Mouse (Mus musculus) stomach, postnatal 0 days (tissue): ENCODE measurements around the gene Cfap157. TPM values are rescaled to one million over a fixed set of nuclear protein-coding genes. Genes with fewer than 3 reads are reported as not detected.
A peak's percentile ranks its signal among the peaks of the same experiment; 100 is the strongest.

Experiments
- ATAC-seq: fragments of 200-750 bp; cut with Nextera tagmentation; 2 replicates; pipeline ENCODE4 v1.8.0; 2017; ENCODE audit not compliant: low FRiP score, low TSS enrichment
- DNase-seq: peaks from one replicate; pipeline ENCODE4 v3.0.0-alpha.2; 2016; ENCODE audit warnings: low spot score
- H3K27ac ChIP-seq: fragments of 300-500 bp; sonication (generic); replicated peaks from 2 replicates; pipeline ENCODE4 v1.5.1; 2014; ENCODE audit warnings: mild to moderate bottlenecking, control low read depth
- H3K27me3 ChIP-seq: fragments of 300-500 bp; sonication (generic); 2 replicates; pipeline ENCODE4 v1.6.1; 2014; ENCODE audit warnings: low read length; ENCODE audit not compliant: control insufficient read depth, insufficient read depth
- H3K36me3 ChIP-seq: fragments of 300-500 bp; sonication (generic); 2 replicates; pipeline ENCODE4 v1.6.1; 2014; ENCODE audit warnings: low read length, mixed read lengths; ENCODE audit not compliant: control insufficient read depth, insufficient read depth
- H3K4me1 ChIP-seq: fragments of 300-500 bp; sonication (generic); replicated peaks from 2 replicates; pipeline ENCODE4 v1.6.1; 2014; ENCODE audit warnings: antibody characterized with exemption; ENCODE audit not compliant: control insufficient read depth, insufficient read depth
- H3K4me2 ChIP-seq: fragments of 300-500 bp; sonication (generic); replicated peaks from 2 replicates; pipeline ENCODE4 v1.6.1; 2014; ENCODE audit warnings: low read depth, mild to moderate bottlenecking, control low read depth, moderate library complexity
- H3K4me3 ChIP-seq: fragments of 300-500 bp; sonication (generic); 2 replicates; pipeline ENCODE4 v1.5.1; 2014; ENCODE audit warnings: low read depth, low read length, control low read depth
- H3K9ac ChIP-seq: fragments of 300-500 bp; sonication (generic); 2 replicates; pipeline ENCODE4 v1.6.1; 2014; ENCODE audit warnings: mild to moderate bottlenecking, low read length, control low read depth, mixed read lengths
- H3K9me3 ChIP-seq: fragments of 300-500 bp; sonication (generic); 2 replicates; pipeline ENCODE4 v1.6.1; 2016; ENCODE audit warnings: low read length; ENCODE audit not compliant: control insufficient read depth
- CTCF ChIP-seq: IDR thresholded peaks from 2 replicates; pipeline ENCODE4 v1.5.1; 2016; ENCODE audit warnings: antibody characterized with exemption, low read depth, mild to moderate bottlenecking, moderate library complexity
- EP300 ChIP-seq: optimal IDR thresholded peaks from 2 replicates; pipeline ENCODE3; 2016; ENCODE audit warnings: antibody characterized with exemption
- WGBS: fragments of 180-500 bp; shearing (Covaris S2); extraction: QIAGEN DNeasy Blood & Tissue Kit; methylation state at CpG from one replicate; pipeline ENCODE4 v1.1.7; 2014; 5-methylcytosine and 5-hydroxymethylcytosine counted together
- polyA plus RNA-seq: library from polyadenylated mRNA; unstranded; fragments of >200 nt; fragmentation: Nextera tagmentation; extraction: Ambion mirVana; gene quantifications from 2 replicates; pipeline ENCODE4 v1.2.1, GENCODE M21; 2015

Gene Cfap157
- polyA plus RNA-seq, 1 experiment from 2014 or later, result 1.1 TPM

DNA sequence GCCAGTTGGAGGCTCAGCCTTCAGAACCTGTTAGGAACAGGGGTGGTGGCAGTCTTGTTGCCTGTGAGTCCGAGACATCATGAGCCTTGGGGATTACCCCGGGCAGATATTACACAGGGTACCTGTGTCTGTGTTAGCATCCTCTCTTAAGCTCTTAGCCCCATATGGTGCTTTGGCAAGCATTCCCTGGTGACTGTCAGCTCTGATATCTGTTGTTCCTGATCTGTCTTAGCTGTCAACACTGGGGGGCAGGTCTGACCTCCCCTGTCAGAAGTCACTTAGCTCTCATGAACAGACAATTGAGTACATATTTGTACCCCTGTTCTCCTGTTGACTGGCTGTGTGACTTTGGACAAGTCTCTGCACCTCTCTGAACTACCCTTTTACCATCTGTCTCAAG lies 25.2 kb downstream of the Cfap157 start:
- 97% methylated on average over 2 of the region's 2 CpGs for WGBS
- TF ChIP-seq EP300 (no peak), CTCF (no peak)
- no peaks in the 10 kb centered on the region for H3K27me3 ChIP-seq

DNA sequence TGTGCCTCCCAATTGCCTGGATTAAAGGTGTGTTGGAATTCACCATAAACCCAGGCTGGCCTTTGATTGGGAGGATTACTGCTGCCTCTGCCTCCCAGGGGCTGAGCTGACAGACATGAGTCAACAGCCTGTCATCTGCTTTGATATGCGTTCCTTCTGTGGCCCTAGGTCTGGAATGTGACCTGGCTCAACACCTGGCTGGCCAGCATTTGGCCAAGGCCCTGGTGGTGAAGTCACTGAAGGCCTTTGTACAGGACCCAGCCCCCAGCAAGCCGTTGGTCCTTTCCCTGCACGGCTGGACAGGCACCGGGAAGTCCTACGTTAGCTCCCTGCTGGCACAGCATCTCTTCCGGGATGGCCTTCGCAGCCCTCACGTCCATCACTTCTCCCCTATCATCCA lies 25.7 kb downstream of the Cfap157 start:
- no peaks in the 10 kb centered on the region for H3K9me3 ChIP-seq
- ATAC-seq, result no peak
- H3K27ac ChIP-seq, result no peak overlapping the region
- H3K4me2 ChIP-seq, result no peak overlapping the region
- no peak for DNase-seq
- 59% methylated on average over 8 of the region's 8 CpGs for WGBS
- H3K36me3 ChIP-seq, result peaks cover 8% of the 10 kb centered on the region; the same call in 1 of the 2 replicates
- 0 out of 2 replicates have a peak overlapping the region, but pooled peaks have one; percentile 1 for H3K9ac ChIP-seq
- H3K4me3 ChIP-seq, result no peak overlapping the region
- no peaks in the 10 kb centered on the region for H3K27me3 ChIP-seq
- no peaks in the 10 kb centered on the region for H3K4me1 ChIP-seq
- TF ChIP-seq CTCF, result no peak
- TF ChIP-seq EP300, result no peak

More for the DNA sequence above, 25.2 kb downstream of the Cfap157 start:
- no peak for ATAC-seq
- Histone ChIP-seq H3K4me2 (no peak overlapping the region), H3K9ac (0 out of 2 replicates have a peak overlapping the region, but pooled peaks have one; percentile 1), H3K4me1 (no peaks in the 10 kb centered on the region), H3K9me3 (no peaks in the 10 kb centered on the region), H3K4me3 (no peak overlapping the region), H3K36me3 (peaks cover 7% of the 10 kb centered on the region; the same call in 1 of the 2 replicates), H3K27ac (no peak overlapping the region)
- DNase-seq, result no peak

DNA sequence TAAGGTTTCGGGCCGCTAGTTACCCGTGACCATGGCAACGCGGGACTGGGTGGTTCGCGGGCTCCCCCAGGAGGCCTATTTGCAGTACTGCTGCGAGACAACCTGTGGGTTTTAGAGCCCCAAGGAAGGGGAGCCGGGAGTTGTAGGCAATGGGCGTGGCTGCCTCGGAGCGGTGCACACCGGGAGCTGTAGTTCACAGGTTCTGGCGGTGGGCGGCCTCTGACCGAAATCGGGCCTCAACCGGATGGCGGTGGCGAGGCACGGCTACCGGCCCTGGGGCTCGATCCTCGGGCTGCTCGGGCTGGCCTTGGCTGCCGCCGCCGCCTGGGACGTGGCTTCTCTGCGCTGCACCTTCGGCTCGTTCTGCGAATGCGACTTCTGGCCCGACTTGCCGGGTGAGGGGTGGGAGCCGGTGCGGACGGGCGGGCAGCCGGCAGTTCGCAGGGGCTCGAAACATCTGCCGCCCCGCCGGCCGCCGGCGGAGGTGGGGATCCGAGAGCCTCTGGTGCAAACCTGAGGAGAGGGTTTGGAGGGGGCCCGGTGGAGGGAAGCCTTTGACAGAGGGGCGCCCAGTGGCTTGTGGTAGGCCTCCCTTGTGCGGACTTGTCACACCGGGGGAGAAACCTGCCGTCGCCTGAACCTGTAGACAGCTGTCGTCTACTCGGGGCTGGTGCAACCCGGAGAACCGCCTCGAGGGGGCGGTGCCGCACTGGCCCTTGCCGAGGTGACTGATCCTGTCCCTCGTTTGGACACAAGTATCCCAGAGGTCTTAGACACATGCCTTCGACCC lies 27.0 kb downstream of the Cfap157 start, which contains the start of gene Tor2a:
TSS of gene Tor2a (plus strand) at position 179 of the 790 bp plus-strand sequence.
- Histone ChIP-seq H3K9me3 (no peaks in the 10 kb centered on the region), H3K4me2 (peak within 1 kb of the TSS; percentile 69), H3K4me1 (no peaks in the 10 kb centered on the region), H3K4me3 (peak within 1 kb of the TSS; percentile 76), H3K27ac (peak within 1 kb of the TSS; percentile 95), H3K27me3 (no peaks in the 10 kb centered on the region), H3K36me3 (peaks cover 12% of the 10 kb centered on the region), H3K9ac (peak within 1 kb of the TSS; percentile 85)
- under 1% methylated on average over 65 of the region's 66 CpGs for WGBS
- TF ChIP-seq CTCF (peak; percentile 96), EP300 (no peak)
- peak; percentile 95 for ATAC-seq
- peak; percentile 98 for DNase-seq

DNA sequence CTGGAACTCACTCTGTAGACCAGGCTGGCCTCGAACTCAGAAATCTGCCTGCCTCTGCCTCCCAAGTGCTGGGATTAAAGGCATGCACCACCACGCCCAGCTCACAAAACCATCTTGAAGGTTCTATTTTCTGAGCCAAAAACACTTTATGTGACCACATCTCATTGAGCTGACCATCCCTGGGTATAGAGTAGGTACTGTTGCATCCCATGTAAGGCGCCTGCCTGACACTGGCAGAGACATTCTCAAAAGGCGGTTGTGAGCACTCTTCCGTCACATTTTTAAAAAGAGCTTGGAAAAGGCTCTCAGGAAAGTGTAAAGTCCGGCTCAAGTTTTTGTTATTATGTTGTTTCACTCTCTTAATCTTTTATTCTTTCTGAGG lies 27.6 kb downstream of the Cfap157 start:
- H3K9me3 ChIP-seq, result no peaks in the 10 kb centered on the region
- H3K36me3 ChIP-seq, result peaks cover 12% of the 10 kb centered on the region
- DNase-seq (no peak), ATAC-seq (peak; percentile 8; the same call in 1 of the 2 replicates)
- 29% methylated on average over 6 of the region's 6 CpGs for WGBS
- H3K4me1 ChIP-seq, result no peaks in the 10 kb centered on the region
- H3K4me2 ChIP-seq, result peak overlapping the region; percentile 69; the same call in 1 of the 2 replicates
- no peak overlapping the region for H3K27ac ChIP-seq
- TF ChIP-seq EP300 (no peak), CTCF (no peak)
- no peaks in the 10 kb centered on the region for H3K27me3 ChIP-seq
- H3K9ac ChIP-seq, result no peak overlapping the region
- H3K4me3 ChIP-seq, result no peak overlapping the region

DNA sequence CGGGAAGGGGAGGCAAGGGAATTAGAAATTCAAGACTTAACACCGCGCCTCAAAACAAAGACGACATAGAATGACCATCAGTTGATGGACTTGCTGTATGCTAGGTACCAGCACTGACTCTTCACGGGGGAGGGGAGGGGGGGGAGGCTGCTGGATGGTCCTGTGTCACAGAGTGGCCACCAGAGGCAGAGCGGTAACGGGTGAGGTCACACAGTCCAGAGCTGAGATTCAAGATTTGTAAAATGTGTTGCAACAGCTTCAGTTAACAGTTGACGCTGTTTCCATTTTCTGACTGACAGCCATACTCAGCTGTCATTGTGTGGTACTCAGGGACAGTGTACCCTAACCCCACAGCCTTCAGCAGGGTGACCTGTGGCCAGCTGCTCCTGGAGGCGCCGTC lies 32.0 kb downstream of the Cfap157 start:
- 67% methylated on average over 10 of the region's 10 CpGs for WGBS
- Histone ChIP-seq H3K27me3 (no peaks in the 10 kb centered on the region), H3K4me2 (peak overlapping the region; percentile 58; the same call in 1 of the 2 replicates), H3K4me1 (no peaks in the 10 kb centered on the region), H3K36me3 (peaks cover 5% of the 10 kb centered on the region; the same call in 1 of the 2 replicates), H3K4me3 (no peak overlapping the region), H3K27ac (no peak overlapping the region), H3K9me3 (no peaks in the 10 kb centered on the region), H3K9ac (no peak overlapping the region)
- ATAC-seq (0 out of 2 replicates have a peak, but pooled peaks have one; percentile 20), DNase-seq (peak; percentile 69)
- TF ChIP-seq CTCF (peak; percentile 54), EP300 (no peak)

DNA sequence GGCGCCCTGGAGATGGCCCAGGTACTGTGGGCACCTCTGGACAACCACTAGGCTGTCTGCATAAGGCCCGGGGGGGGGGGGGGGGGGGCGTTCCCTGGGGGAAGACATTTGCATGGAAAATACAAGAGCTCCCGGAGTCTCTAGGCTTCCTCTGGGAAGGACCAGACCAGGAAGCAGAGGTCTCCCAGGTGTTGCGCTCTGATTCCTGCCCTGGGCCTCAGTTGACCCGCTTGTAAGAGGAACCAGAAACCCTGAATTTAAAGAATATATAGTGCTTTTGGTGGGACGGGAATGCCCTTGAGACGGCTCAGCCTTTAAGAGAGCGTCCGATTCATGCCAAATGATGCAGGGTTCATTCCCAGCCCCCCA lies 32.6 kb downstream of the Cfap157 start:
- H3K4me2 ChIP-seq, result peak overlapping the region; percentile 58
- 0 out of 2 replicates have a peak overlapping the region, but pooled peaks have one; percentile 18 for H3K9ac ChIP-seq
- no peak for ATAC-seq
- H3K4me1 ChIP-seq, result no peaks in the 10 kb centered on the region
- 33% methylated on average over 8 of the region's 10 CpGs for WGBS
- H3K36me3 ChIP-seq, result peaks cover 5% of the 10 kb centered on the region; the same call in 1 of the 2 replicates
- no peak for TF ChIP-seq EP300
- TF ChIP-seq CTCF, result no peak
- H3K27me3 ChIP-seq, result no peaks in the 10 kb centered on the region
- 0 out of 2 replicates have a peak overlapping the region, but pooled peaks have one; percentile 3 for H3K27ac ChIP-seq
- H3K9me3 ChIP-seq, result no peaks in the 10 kb centered on the region
- DNase-seq, result no peak
- H3K4me3 ChIP-seq, result peak overlapping the region; percentile 29
